Mouse (Mus musculus): Measurements from ENCODE around the gene Myo1h. TPM values are rescaled to one million over a fixed set of nuclear protein-coding genes. Genes with fewer than 3 reads are reported as not detected.

Myo1h gene
- total RNA-seq (2018; cell fraction: chromatin; rRNA removed): 1 to 10 TPM in 6 of 26 experiments, under 1 TPM in 5, not detected in 15; 0.21 to 1.7 (median 1.1) TPM
- under 1 TPM in 19 of 26 experiments, not detected in 7; 0.06 to 0.32 (median 0.15) TPM for total RNA-seq (2018; cell fraction: cytosol; rRNA removed)
- under 1 TPM in 9 of 26 experiments, not detected in 17; 0.11 to 0.92 (median 0.55) TPM for total RNA-seq (2018; cell fraction: nucleus; rRNA removed)
- polyA plus RNA-seq (2018): 0.27 to 0.34 TPM (median 0.30 TPM) in 3 replicates

DNA sequence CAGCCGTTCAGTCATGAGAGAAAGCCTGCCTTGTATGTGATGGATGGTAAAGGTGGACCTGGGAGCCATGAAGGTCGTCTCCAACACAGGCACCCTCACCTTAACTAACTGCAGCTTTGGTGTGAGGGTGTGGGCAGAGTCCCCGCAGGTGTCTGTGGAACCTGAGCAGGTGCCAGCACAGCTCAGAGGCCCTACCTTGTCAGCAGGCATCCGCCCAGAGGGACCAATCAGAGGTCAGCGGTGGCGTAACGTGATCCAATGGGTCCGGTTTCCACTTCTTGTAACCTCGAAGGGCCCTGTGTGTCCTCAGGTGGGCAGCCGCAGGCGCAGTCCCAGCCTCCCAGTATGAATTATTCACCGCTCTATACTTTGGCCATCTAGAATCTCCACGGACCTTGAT lies at the start of gene Myo1h:
Gene Myo1h (plus strand): TSS at position 293 of the 400 bp plus-strand sequence.
- Histone ChIP-seq H3K36me3 (ENCODE audit: inconsistent target) (no peaks in the 10 kb centered on the region), H3K27ac (no peak within 1 kb of the TSS), H3K79me2 (ENCODE audit: inconsistent target) (no peaks in the 10 kb centered on the region), H3K4me3 (ENCODE audit: inconsistent target) (no peak within 1 kb of the TSS)
- 51% methylated on average over 13 of the region's 13 CpGs for WGBS (ENCODE audit: missing documents)

DNA sequence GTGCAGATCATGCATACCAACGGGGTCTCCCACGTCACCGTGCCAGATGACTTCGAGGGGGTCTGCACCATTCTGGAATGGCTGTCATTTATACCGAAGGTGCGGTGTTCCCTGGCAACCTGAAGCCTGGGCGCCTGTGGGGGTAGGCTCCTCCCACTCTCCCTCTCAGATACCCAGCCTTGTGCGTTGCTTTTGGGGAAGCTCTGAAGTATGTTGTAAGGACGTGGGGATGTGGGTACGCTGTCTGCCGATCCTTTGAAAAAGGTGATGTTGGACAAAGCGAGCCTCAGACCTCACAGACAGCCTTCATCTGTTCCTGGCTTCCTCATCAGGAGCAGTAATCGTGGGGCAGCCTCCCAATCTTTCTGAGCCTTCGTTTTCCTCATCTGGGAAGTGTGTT lies 49.2 kb upstream of the Myo1h start:
- 50% methylated on average over 14 of the region's 14 CpGs for WGBS (ENCODE audit: missing documents)
- H3K79me2 ChIP-seq (ENCODE audit: inconsistent target): no peaks in the 10 kb centered on the region
- H3K36me3 ChIP-seq (ENCODE audit: inconsistent target): no peaks in the 10 kb centered on the region
- no peak overlapping the region for H3K4me3 ChIP-seq (ENCODE audit: inconsistent target)
- H3K27ac ChIP-seq: no peak overlapping the region

DNA sequence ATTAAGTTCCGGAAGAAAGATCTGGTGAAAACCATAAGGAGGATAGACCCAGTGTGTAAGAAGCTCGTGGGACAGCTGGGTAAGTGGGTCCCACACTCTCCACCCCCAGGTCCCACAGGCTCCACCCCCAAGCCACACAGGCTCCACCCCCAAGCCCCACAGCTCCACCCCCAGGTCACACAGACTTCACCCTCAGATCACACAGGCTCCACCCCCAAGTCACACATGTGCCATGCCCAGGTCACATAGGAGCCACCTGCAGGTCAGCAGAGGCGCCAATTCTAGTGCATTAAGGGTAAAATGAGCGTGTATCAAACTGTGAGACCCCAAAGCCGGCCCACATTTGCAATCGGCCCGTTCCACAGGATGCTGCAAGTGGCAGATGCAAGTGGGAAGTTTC lies 42.5 kb upstream of the Myo1h start:
- no peak overlapping the region for H3K4me3 ChIP-seq (ENCODE audit: inconsistent target)
- WGBS (ENCODE audit: missing documents): 79% methylated on average over 7 of the region's 7 CpGs
- no peaks in the 10 kb centered on the region for H3K79me2 ChIP-seq (ENCODE audit: inconsistent target)
- no peak overlapping the region for H3K27ac ChIP-seq
- no peaks in the 10 kb centered on the region for H3K36me3 ChIP-seq (ENCODE audit: inconsistent target)

DNA sequence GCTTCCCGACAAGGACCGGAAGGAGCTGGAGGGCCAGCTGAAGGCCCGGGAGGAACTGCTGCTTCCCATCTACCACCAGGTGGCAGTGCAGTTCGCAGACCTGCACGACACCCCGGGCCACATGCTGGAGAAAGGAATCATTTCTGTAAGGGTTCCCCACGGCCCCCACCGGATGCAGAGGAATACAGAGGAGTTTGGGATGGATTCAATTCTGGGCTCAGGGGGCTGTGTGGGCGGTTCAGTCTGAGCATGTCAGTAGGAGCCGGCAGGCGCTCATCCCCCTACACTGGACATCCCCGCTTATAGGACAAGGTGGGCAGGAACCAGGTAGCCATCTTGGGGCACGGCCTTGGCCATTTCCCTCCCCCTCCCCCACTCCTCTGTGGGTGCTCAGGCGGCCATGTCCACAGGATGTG lies 40.8 kb upstream of the Myo1h start:
- Histone ChIP-seq H3K36me3 (ENCODE audit: inconsistent target) (no peaks in the 10 kb centered on the region), H3K4me3 (ENCODE audit: inconsistent target) (no peak overlapping the region), H3K79me2 (ENCODE audit: inconsistent target) (no peaks in the 10 kb centered on the region), H3K27ac (no peak overlapping the region)
- 24% methylated on average over 14 of the region's 14 CpGs for WGBS (ENCODE audit: missing documents)

DNA sequence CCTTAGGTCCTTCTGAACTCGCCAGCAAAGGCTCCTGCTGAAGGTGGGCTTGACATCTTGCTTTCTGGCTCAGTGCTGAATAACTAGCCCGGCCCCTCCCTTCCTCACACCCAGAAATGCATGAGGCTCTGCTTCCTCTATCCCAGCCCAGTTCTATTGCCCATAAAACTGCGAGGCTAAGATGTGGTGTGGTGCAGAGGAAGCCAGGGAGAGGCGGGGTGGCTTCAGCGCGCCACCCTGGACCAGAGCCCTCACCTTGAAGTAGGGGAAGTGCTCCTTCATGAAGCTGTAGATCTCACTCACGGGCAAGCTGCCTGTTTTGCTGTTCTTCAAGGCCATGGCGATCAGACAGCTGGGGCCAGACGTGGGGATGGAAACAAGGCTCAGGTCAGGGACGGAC lies 29.5 kb upstream of the Myo1h start:
- 16% methylated on average over 10 of the region's 10 CpGs for WGBS (ENCODE audit: missing documents)
- H3K36me3 ChIP-seq (ENCODE audit: inconsistent target): no peaks in the 10 kb centered on the region
- H3K4me3 ChIP-seq (ENCODE audit: inconsistent target): no peak overlapping the region
- no peak overlapping the region for H3K27ac ChIP-seq
- H3K79me2 ChIP-seq (ENCODE audit: inconsistent target): no peaks in the 10 kb centered on the region

DNA sequence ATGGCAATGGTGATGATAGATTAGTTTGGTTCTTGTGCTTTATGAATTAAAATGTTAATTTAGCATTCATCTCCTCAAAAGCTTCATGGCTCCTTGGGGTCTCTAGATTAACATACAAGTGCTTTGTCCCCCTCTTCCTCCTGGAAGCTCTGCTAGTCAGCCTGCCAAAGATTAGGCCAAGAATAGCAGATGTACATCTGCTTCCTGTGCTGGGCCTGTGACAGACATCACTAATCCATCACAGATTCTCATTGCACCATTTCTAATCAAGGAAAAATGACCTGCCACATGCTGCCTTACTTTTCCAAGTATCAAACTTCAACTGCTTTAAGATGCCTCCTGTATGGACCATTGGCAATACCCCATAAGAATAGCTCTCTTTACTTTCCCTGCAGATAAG lies 27.5 kb upstream of the Myo1h start:
- no peaks in the 10 kb centered on the region for H3K79me2 ChIP-seq (ENCODE audit: inconsistent target)
- H3K4me3 ChIP-seq (ENCODE audit: inconsistent target): no peak overlapping the region
- no peaks in the 10 kb centered on the region for H3K36me3 ChIP-seq (ENCODE audit: inconsistent target)
- H3K27ac ChIP-seq: no peak overlapping the region

DNA sequence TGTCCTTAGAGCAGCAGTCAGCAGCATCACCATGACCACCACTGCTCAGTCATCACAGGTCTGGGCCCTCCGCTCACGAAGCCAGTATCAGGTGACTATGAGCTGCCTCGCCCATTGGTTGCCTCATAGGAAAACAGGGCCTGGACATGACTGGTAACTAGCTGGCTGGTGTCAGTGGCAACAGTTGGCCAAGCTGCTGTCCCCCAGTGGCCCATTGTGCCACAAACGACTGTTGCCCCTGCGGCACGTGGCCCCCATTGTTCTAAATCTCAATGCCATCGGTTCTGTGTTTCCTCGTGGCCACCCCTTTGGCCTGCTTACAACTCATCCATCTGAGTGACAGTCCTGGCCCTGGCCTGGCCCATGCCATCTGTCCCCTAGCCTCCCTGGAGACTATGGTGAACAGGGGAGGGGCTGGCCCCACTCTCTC lies 24.9 kb upstream of the Myo1h start:
- WGBS (ENCODE audit: missing documents): 81% methylated on average over 8 of the region's 8 CpGs
- Histone ChIP-seq H3K27ac (no peak overlapping the region), H3K79me2 (ENCODE audit: inconsistent target) (no peaks in the 10 kb centered on the region), H3K4me3 (ENCODE audit: inconsistent target) (no peak overlapping the region), H3K36me3 (ENCODE audit: inconsistent target) (no peaks in the 10 kb centered on the region)

DNA sequence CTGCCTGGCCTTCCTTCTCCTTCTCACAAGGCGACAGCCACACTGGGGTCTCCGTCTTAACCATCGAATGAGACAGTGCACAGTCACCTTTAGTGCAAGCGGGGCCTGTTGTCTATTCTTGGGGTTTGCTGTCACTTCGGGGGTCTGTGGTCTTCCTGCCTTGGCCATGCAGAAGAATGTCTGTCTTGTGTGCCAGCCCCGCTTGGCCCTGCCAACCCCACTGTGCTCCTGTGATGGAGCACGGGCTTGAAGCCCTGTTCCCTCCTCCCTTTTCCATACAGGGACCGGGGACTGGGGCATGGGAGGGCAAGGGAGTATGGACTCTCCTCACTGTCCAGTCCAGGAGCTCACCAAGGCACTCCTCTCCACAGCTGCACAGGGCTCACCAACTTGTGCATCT lies 24.2 kb upstream of the Myo1h start:
- Histone ChIP-seq H3K79me2 (ENCODE audit: inconsistent target) (no peaks in the 10 kb centered on the region), H3K36me3 (ENCODE audit: inconsistent target) (no peaks in the 10 kb centered on the region), H3K4me3 (ENCODE audit: inconsistent target) (no peak overlapping the region), H3K27ac (no peak overlapping the region)
- WGBS (ENCODE audit: missing documents): 83% methylated on average over 8 of the region's 8 CpGs

DNA sequence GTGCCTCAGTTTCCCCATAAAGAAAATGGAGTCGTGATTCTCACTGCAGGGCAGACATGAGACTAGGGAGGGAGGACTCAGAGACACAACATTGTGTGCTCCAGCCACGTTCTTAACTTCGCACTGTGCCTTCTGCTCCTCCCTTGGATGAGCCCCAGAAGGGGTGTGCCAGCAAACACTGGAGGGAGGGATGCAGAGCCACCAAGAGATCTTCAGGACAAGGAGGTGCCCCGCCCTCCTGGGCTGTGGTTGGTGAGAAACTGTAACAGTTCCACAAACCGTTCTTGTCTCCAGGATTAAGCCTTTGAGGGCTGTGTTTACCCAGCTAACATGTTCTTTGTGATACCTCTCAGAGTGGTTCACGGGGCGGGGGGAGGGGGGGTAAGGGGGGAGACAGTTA lies 20.3 kb upstream of the Myo1h start:
- H3K27ac ChIP-seq: no peak overlapping the region
- H3K36me3 ChIP-seq (ENCODE audit: inconsistent target): no peaks in the 10 kb centered on the region
- WGBS (ENCODE audit: missing documents): 13% methylated on average over 7 of the region's 7 CpGs
- no peaks in the 10 kb centered on the region for H3K79me2 ChIP-seq (ENCODE audit: inconsistent target)
- H3K4me3 ChIP-seq (ENCODE audit: inconsistent target): no peak overlapping the region

DNA sequence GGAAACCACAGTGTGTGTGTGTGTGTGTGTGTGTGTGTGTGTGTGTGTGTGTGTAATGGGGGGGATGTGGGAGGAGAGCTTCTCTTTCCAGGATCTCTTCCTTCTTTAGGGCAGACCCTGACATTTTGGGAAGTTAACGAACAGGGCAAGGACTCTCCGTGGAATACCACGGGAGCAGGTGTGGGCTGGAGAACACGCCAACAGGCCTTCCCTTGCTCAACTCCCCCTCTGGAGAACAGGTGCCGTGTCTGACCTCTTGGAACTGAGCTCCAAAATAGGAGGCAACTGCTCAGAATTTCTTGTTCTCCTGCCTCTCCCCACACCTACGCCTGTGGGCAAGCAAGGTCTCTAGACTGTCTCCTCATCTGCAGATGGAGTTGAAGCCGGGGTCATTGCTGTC lies 19.5 kb upstream of the Myo1h start:
- Histone ChIP-seq H3K79me2 (ENCODE audit: inconsistent target) (no peaks in the 10 kb centered on the region), H3K4me3 (ENCODE audit: inconsistent target) (no peak overlapping the region), H3K36me3 (ENCODE audit: inconsistent target) (no peaks in the 10 kb centered on the region), H3K27ac (no peak overlapping the region)
- 2% methylated on average over 7 of the region's 7 CpGs for WGBS (ENCODE audit: missing documents)

DNA sequence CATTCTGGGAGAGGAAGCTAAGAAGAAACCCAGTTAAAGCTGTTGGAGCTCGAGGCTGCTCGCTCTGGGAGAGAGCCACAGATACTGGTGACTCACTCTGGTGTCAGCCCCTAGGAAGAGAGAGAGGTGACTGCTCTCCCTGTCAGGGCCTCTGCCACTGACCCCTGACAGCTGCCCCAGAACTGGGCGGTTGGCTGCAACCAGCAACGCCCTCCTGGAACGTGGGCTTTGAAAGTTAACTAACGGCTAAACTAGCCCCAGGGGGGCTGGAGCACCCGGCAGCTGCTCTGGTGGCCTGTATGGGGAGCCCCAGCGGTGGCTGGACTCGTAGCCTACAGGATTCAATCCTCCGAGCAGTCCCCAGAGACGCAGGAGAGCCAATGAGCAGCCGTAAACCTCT lies 19.0 kb upstream of the Myo1h start:
- no peaks in the 10 kb centered on the region for H3K36me3 ChIP-seq (ENCODE audit: inconsistent target)
- WGBS (ENCODE audit: missing documents): 31% methylated on average over 12 of the region's 12 CpGs
- H3K27ac ChIP-seq: no peak overlapping the region
- H3K79me2 ChIP-seq (ENCODE audit: inconsistent target): no peaks in the 10 kb centered on the region
- H3K4me3 ChIP-seq (ENCODE audit: inconsistent target): no peak overlapping the region

DNA sequence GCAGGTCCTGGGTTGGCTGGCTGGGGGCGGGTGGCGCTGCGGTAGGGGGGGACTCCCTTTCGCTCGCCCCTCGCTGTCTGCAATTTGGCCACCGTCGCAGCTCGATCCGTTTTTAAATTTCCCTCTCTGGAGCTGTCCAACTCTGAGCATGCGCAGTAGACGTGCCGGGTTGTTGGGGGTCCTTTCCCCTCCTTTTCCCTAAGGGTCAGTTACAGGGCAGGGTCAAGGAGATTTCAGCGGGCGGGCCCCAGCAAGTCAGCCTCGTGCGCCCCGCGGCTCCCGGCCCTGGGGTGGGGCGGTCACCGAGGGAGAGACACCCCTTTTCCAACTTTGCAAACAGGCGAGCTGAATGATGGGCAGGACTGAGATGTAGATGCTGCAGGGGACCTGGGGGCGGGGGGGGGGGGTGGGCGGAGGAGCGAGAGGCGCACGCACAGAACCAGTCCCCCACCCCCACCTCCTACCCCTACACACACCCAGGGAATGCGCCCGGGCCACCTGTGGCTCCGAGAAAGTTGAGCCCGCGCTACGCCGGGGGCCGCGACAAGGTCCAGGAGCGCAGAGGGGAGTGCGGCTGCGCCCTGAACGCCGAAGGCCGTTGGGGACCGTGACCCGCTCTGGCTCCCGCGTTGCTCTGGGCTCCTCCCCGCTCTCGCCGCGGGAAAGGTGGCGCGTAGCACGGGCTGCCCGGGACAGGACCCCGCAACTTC lies 15.1 kb upstream of the Myo1h start, which contains the start of gene Foxn4:
Gene Foxn4 (minus strand): TSS at position 115 of the 710 bp plus-strand sequence.
- H3K79me2 ChIP-seq (ENCODE audit: inconsistent target): no peaks in the 10 kb centered on the region
- H3K36me3 ChIP-seq (ENCODE audit: inconsistent target): no peaks in the 10 kb centered on the region
- no peak within 1 kb of the TSS for H3K27ac ChIP-seq
- WGBS (ENCODE audit: missing documents): 4% methylated on average over 53 of the region's 56 CpGs
- H3K4me3 ChIP-seq (ENCODE audit: inconsistent target): no peak within 1 kb of the TSS

DNA sequence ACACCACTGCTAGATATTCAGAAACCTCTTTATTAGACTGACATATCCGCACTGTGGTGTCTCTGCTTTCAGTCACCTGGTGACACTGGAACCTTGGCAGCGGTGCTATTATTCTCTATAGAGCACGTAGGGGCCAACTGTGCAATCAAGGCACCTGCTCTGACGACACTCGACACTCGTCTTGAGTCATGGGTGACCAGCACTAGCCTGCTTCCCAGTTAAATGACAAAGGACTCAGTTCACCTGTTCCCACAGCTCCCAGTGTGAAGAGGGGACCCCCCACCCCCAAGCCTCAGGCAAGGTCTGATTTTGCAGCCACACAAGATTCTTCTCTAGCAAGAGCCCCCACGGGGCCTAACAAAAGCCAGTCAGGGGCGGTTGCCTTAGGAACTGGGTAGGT lies 13.6 kb upstream of the Myo1h start:
- H3K27ac ChIP-seq: no peak overlapping the region
- H3K79me2 ChIP-seq (ENCODE audit: inconsistent target): no peaks in the 10 kb centered on the region
- 50% methylated on average over 8 of the region's 8 CpGs for WGBS (ENCODE audit: missing documents)
- H3K36me3 ChIP-seq (ENCODE audit: inconsistent target): no peaks in the 10 kb centered on the region
- H3K4me3 ChIP-seq (ENCODE audit: inconsistent target): no peak overlapping the region

DNA sequence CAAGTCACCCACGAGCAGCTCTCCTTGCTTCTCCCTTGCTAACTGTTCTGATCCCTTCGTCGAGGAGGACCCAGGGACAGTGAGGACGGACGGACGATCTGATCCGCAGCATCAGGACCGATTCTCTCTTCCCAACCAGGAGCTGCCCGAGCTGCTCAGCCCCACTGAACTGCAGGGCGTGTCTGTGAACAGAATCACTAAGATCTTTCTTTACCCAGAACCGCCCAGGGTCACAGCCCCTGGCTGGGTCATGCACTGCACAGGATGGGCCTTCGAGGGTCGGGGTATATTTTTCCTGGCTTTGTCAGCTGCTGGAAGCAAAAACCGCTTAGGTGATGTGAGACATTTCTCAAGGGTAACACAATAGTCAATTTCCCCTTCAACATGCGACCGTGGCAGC lies 13.0 kb upstream of the Myo1h start:
- H3K79me2 ChIP-seq (ENCODE audit: inconsistent target): no peaks in the 10 kb centered on the region
- no peak overlapping the region for H3K4me3 ChIP-seq (ENCODE audit: inconsistent target)
- no peak overlapping the region for H3K27ac ChIP-seq
- H3K36me3 ChIP-seq (ENCODE audit: inconsistent target): no peaks in the 10 kb centered on the region
- WGBS (ENCODE audit: missing documents): 30% methylated on average over 16 of the region's 16 CpGs

DNA sequence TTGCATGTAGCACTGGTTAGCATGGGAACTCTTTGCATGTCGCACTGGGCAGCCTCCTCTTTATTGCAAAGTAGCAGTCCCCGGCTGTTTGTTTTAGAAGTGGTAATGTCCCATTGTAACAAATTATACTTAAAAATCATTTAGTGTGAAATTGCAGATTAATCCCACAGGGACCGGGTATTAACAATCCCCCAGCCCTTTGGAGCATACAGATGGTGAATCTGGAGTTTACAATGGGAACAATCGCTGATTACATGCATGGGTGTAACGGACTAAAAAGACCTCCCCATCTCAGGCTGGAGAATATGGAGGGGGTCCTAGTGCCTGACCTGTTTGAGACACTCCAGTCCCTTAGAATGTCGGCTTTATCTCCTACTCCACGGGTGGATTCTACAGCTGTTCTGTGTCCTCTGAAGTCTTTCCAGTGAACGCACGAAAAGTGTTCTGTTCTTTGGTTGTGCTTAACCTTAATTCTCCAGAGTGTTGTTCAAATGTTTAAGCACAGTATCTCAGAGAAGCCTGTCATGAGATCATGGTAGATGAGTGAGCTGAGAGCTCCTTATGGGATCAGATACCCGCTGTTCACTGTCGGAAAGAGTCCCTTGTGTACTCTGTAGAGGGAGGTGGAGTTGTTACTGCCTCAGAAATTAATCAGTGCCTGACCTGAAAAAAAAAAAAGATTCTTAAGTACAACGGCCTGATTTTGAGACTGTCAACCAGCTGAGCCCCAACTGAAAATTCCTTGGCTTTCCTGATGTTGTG lies 9.4 kb upstream of the Myo1h start:
- 78% methylated on average over 12 of the region's 12 CpGs for WGBS (ENCODE audit: missing documents)
- Histone ChIP-seq H3K79me2 (ENCODE audit: inconsistent target) (no peaks in the 10 kb centered on the region), H3K4me3 (ENCODE audit: inconsistent target) (no peak overlapping the region), H3K36me3 (ENCODE audit: inconsistent target) (no peaks in the 10 kb centered on the region), H3K27ac (no peak overlapping the region)
